Mouse (Mus musculus): ENCODE measurements around the gene Rgs12.

Gene Rgs12

DNA sequence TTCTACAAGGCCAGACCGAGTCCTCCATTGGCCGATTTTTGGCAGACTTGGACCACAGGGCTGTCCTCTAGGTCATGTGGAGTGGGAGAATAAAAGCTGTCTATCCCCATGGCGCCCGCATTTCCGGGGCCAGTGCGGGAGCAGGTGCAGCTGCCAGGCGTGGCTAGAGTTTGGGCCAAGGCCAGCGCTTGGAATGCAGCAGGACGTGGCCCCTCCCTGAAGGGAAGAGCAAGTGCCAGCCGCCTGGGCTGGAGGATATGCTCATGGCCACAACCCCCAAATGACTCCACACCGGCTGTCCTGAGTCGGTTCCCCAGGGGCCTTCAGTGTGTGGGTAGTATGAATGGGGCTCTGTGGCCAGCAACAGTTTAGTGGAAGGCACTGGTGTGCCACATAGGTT is 105.8 kb downstream of the Rgs12 start:
- no peak for DNase-seq (ENCODE audit: low read depth, low spot score)
- Histone ChIP-seq H3K27me3 (ENCODE audit: control insufficient read depth, insufficient read depth, low read length, poor library complexity, severe bottlenecking) (no peaks in the 10 kb centered on the region), H3K36me3 (ENCODE audit: control insufficient read depth, insufficient read depth, low read length, poor library complexity, severe bottlenecking) (no peaks in the 10 kb centered on the region)

DNA sequence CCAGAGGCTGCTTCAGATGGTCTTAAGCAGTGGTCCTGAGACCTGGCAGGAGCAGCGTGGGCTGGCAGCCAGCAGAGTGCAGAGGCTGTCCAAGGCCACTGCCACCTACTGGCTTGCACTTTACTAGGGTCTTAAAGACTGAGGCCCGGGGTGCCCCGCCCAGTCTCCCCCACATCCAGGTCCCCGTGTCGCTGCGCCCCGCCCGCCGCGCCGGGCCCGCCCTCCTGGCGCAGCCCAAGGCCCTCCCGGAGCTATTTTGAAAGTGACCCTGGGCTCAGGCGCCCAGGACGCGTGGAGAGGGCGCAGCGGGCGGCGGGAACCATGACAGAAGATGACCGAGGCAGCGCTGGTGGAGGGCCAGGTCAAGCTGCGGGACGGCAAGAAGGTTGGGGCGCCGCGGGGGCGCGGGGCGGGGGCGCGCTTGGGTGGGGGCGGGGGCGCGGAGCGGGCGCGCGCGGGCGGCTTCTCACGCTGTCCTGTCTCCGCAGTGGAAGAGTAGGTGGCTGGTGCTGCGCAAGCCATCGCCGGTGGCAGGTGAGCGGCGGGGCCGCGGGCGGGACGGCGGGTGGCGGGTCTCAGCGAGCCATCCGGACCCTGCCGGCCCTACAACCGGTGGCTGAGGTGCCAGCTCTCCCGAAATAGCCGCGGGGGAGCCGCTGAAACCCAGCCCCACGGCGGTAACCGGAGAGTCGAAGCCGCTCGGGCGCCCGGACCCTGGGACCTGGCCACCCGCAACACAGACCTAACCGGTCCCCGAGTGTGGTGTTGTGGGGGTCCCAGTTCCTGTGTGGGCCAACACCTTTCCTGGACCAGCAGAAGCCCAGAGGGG is 107.6 kb downstream of the Rgs12 start, which contains the start of gene Dok7:
Gene Dok7 (plus strand): TSS at position 163 of the 829 bp plus-strand sequence.
- DNase-seq (ENCODE audit: low read depth, low spot score): peak; percentile 7
- no peaks in the 10 kb centered on the region for H3K27me3 ChIP-seq (ENCODE audit: control insufficient read depth, insufficient read depth, low read length, poor library complexity, severe bottlenecking)
- no peaks in the 10 kb centered on the region for H3K36me3 ChIP-seq (ENCODE audit: control insufficient read depth, insufficient read depth, low read length, poor library complexity, severe bottlenecking)

DNA sequence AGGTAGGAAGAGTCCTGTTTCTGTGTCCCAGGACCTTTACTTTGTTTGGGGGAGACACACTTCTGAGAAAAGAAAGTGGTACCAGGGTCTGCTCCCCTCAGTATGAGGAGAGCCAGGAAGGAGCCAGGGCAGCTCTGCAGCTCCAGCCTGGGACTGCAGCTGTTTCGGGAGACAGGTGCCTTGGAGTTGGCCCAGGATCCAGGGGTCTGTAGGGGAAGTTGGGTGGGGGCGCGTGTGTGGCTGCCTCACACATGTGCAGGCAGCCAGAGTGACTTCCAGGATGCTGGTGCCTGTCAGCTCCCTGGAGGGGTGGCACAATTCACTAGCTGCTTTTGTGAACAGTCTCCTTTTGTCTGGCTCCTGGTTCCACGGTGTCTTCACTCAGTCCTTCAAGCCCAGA is 108.3 kb downstream of the Rgs12 start:
- no peak for DNase-seq (ENCODE audit: low read depth, low spot score)
- Histone ChIP-seq H3K36me3 (ENCODE audit: control insufficient read depth, insufficient read depth, low read length, poor library complexity, severe bottlenecking) (no peaks in the 10 kb centered on the region), H3K27me3 (ENCODE audit: control insufficient read depth, insufficient read depth, low read length, poor library complexity, severe bottlenecking) (no peaks in the 10 kb centered on the region)

DNA sequence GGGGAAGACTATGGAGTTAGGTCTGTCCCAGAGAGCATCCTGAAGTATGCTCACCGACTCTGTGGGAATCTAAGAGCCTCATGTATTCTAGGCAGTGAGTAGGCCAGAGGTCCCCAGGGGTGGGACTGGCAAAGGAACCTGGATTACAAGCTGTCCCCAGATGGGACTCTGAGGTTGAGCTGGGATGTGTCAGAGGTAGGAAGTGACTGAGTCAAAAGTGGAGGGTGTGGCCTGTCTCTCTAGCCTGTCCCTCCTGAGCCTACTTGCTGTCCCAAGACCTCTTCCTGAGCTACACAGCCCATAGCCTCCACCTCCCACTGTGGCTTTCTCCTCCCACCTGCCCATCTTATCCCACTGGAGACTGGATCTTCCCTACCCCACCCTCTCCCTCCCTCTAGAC is 109.0 kb downstream of the Rgs12 start:
- H3K27me3 ChIP-seq (ENCODE audit: control insufficient read depth, insufficient read depth, low read length, poor library complexity, severe bottlenecking): no peaks in the 10 kb centered on the region
- no peak for DNase-seq (ENCODE audit: low read depth, low spot score)
- H3K36me3 ChIP-seq (ENCODE audit: control insufficient read depth, insufficient read depth, low read length, poor library complexity, severe bottlenecking): no peaks in the 10 kb centered on the region

- H3K27me3 ChIP-seq (ENCODE audit: control insufficient read depth, insufficient read depth, low read length, poor library complexity, severe bottlenecking): no peaks in the 10 kb centered on the region
- no peaks in the 10 kb centered on the region for H3K36me3 ChIP-seq (ENCODE audit: control insufficient read depth, insufficient read depth, low read length, poor library complexity, severe bottlenecking)
- DNase-seq (ENCODE audit: low read depth, low spot score): no peak
These were observed 110.9 kb downstream of the Rgs12 start for GRCm38 (mm10) chr5:35060098-35060497.

DNA sequence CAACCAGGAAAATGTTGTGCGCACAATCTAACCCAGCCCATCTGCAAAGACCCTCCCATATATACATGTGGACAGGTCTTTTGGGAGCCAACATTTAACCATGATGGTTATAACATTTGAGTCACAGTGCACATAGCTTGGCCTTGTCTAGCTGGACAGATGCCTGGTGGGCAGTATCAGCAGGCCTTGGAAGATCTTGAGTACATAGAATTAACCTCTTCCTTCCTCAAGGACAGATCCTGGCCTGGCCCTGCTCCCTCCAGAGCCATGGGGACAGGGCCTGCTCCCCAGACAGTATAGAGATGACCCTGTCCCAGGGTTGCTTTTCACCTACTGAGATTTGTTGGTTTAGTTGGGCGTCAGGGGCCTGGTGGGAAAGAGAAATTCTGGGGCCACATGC is 120.6 kb downstream of the Rgs12 start:
- H3K27me3 ChIP-seq (ENCODE audit: control insufficient read depth, insufficient read depth, low read length, poor library complexity, severe bottlenecking): no peaks in the 10 kb centered on the region
- no peaks in the 10 kb centered on the region for H3K36me3 ChIP-seq (ENCODE audit: control insufficient read depth, insufficient read depth, low read length, poor library complexity, severe bottlenecking)
- no peak for DNase-seq (ENCODE audit: low read depth, low spot score)

- no peaks in the 10 kb centered on the region for H3K27me3 ChIP-seq (ENCODE audit: control insufficient read depth, insufficient read depth, low read length, poor library complexity, severe bottlenecking)
- DNase-seq (ENCODE audit: low read depth, low spot score): no peak
- H3K36me3 ChIP-seq (ENCODE audit: control insufficient read depth, insufficient read depth, low read length, poor library complexity, severe bottlenecking): no peaks in the 10 kb centered on the region
These were observed 121.1 kb downstream of the Rgs12 start for GRCm38 (mm10) chr5:35070314-35070713.

GRCm38 (mm10) chr5:35070953-35071352 is 121.7 kb downstream of the Rgs12 start:
- no peak for DNase-seq (ENCODE audit: low read depth, low spot score)
- Histone ChIP-seq H3K36me3 (ENCODE audit: control insufficient read depth, insufficient read depth, low read length, poor library complexity, severe bottlenecking) (no peaks in the 10 kb centered on the region), H3K27me3 (ENCODE audit: control insufficient read depth, insufficient read depth, low read length, poor library complexity, severe bottlenecking) (no peaks in the 10 kb centered on the region)

- no peaks in the 10 kb centered on the region for H3K36me3 ChIP-seq (ENCODE audit: control insufficient read depth, insufficient read depth, low read length, poor library complexity, severe bottlenecking)
- DNase-seq (ENCODE audit: low read depth, low spot score): no peak
These were observed 122.6 kb downstream of the Rgs12 start for GRCm38 (mm10) chr5:35071855-35072254.

DNA sequence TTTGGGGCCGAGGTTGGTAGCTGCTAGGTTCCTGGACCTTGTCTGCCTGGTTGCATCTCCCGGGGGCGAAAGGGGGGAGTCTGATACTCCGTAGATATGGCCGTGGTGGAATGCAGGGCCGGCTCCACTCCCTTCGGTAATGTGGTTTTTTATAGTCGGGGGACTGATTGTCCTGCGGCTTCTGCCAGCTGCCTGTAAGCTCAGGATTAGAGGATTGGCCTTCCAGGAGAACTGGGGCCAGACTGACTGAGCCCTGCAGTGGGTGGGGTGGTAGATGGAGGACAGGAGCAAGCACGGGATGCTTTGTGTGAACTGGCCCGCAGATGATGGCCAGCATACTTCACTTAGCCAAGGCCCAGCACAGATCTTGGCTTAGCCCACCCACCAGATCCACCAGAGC is 124.0 kb downstream of the Rgs12 start:
- DNase-seq (ENCODE audit: low read depth, low spot score): no peak
- no peaks in the 10 kb centered on the region for H3K36me3 ChIP-seq (ENCODE audit: control insufficient read depth, insufficient read depth, low read length, poor library complexity, severe bottlenecking)
- no peaks in the 10 kb centered on the region for H3K27me3 ChIP-seq (ENCODE audit: control insufficient read depth, insufficient read depth, low read length, poor library complexity, severe bottlenecking)

More at GRCm38 (mm10) chr5:35071855-35072254, 122.6 kb downstream of the Rgs12 start:
- H3K27me3 ChIP-seq (ENCODE audit: control insufficient read depth, insufficient read depth, low read length, poor library complexity, severe bottlenecking): no peaks in the 10 kb centered on the region

GRCm38 (mm10) chr5:35073992-35074391 is 124.7 kb downstream of the Rgs12 start:
- no peak for DNase-seq (ENCODE audit: low read depth, low spot score)
- Histone ChIP-seq H3K27me3 (ENCODE audit: control insufficient read depth, insufficient read depth, low read length, poor library complexity, severe bottlenecking) (no peaks in the 10 kb centered on the region), H3K36me3 (ENCODE audit: control insufficient read depth, insufficient read depth, low read length, poor library complexity, severe bottlenecking) (no peaks in the 10 kb centered on the region)

DNA sequence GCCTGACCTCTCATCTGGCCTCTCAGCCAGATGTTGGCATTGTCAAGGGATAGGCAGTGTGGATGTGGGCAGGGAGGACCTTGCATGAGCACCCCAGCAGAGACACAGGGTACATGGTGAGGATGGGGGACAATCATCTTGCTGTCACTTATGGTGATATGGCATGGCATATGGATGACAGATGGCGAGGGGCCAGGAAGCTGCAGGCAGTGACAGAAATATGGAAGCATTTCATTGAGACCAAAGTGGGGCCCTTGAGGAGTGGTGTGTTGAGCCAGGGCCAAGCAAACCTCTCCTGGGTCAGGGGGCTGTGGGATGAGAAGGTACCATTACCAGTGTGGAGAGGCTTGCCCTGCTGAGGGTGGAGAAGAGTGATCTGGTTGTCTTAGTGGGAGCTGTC is 127.1 kb downstream of the Rgs12 start:
- H3K36me3 ChIP-seq (ENCODE audit: control insufficient read depth, insufficient read depth, low read length, poor library complexity, severe bottlenecking): no peaks in the 10 kb centered on the region
- H3K27me3 ChIP-seq (ENCODE audit: control insufficient read depth, insufficient read depth, low read length, poor library complexity, severe bottlenecking): no peaks in the 10 kb centered on the region
- DNase-seq (ENCODE audit: low read depth, low spot score): no peak

DNA sequence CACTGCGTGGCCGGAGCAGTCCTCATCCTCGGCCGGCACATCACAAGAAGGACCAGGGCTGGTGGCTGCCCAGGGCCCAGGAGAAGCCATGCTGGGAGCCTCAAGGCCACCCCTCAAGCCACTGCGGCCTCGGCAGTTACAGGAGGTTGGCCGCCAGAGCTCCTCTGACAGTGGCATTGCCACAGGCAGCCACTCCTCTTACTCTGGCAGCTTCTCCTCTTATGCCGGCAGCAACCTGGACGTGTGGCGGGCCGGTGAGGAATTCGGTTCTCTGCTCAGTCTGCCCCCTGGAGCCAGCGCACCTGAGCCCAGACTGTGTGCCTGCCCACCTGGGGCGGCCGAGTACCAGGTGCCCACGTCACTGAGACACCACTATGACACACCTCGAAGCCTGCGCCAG is 129.9 kb downstream of the Rgs12 start:
- no peak for DNase-seq (ENCODE audit: low read depth, low spot score)
- Histone ChIP-seq H3K36me3 (ENCODE audit: control insufficient read depth, insufficient read depth, low read length, poor library complexity, severe bottlenecking) (no peaks in the 10 kb centered on the region), H3K27me3 (ENCODE audit: control insufficient read depth, insufficient read depth, low read length, poor library complexity, severe bottlenecking) (no peaks in the 10 kb centered on the region)

GRCm38 (mm10) chr5:35084913-35085312 is 135.7 kb downstream of the Rgs12 start:
- H3K27me3 ChIP-seq (ENCODE audit: control insufficient read depth, insufficient read depth, low read length, poor library complexity, severe bottlenecking): no peaks in the 10 kb centered on the region
- DNase-seq (ENCODE audit: low read depth, low spot score): no peak
- no peaks in the 10 kb centered on the region for H3K36me3 ChIP-seq (ENCODE audit: control insufficient read depth, insufficient read depth, low read length, poor library complexity, severe bottlenecking)

DNA sequence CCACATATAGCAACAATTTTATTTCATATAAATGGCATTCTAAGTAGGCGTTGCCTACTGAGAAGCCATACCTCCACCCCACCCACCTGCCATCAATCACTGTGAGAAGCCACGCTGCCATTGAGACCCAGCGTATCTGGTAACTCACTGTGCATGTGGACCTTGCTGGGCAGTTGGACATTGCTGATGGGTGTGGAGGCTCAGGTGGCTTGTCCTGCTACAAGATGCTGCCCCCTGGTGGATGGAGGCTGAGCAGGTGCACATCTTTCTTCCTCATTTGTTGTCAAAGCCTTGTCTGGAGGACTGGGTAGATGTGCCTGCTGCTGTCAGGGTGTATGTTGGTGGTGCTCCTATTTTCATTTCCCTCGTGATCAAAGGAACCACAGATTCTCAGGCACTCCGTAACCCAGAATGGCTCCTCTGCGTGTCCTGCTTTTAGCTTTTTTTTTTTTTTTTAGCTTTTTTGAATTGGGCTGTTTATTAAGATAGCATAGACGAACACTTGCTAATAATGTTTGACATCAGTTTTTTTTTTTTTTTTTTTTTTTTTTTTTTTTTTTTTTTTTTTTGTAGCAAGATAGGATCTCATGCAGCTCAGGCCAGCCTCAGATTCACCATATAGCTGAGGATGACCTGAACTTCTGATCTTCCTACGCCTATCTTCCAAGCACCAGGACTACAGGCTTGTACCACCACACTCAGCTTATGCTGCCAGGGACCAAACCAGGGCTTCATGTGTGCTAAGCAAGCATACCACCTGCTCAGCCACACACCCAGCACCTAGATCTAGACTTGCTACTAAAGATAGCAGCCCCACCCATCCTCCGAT is 139.8 kb downstream of the Rgs12 start:
- Histone ChIP-seq H3K27me3 (ENCODE audit: control insufficient read depth, insufficient read depth, low read length, poor library complexity, severe bottlenecking) (no peaks in the 10 kb centered on the region), H3K36me3 (ENCODE audit: control insufficient read depth, insufficient read depth, low read length, poor library complexity, severe bottlenecking) (no peaks in the 10 kb centered on the region)
- peak; percentile 75 for DNase-seq (ENCODE audit: low read depth, low spot score)
